Mouse (Mus musculus) embryonic facial prominence, embryonic 11.5 days (tissue): ENCODE data around the gene Pim1. TPM values are rescaled to one million over a fixed set of nuclear protein-coding genes. Genes with fewer than 3 reads are reported as not detected.

ENCODE experiments used
- ATAC-seq: fragments of 200-750 bp; cut with Nextera tagmentation; replicated peaks from 2 replicates; pipeline ENCODE4 v1.8.0; 2017; ENCODE audit warnings: low read depth; ENCODE audit not compliant: insufficient number of reproducible peaks, low FRiP score, low TSS enrichment
- DNase-seq: peaks from one replicate; pipeline ENCODE4 v3.0.0-alpha.2; 2015; ENCODE audit warnings: low spot score
- H3K27ac ChIP-seq: fragments of 300-500 bp; sonication (generic); replicated peaks from 2 replicates; pipeline ENCODE4 v1.5.1; 2014; ENCODE audit warnings: mild to moderate bottlenecking, low read depth, low read length, control low read depth
- H3K27me3 ChIP-seq: fragments of 300-500 bp; sonication (generic); 2 replicates; pipeline ENCODE4 v1.6.1; 2014; ENCODE audit warnings: mild to moderate bottlenecking, low read length, moderate library complexity, mixed read lengths; ENCODE audit not compliant: control insufficient read depth, insufficient read depth
- H3K36me3 ChIP-seq: fragments of 300-500 bp; sonication (generic); replicated peaks from 2 replicates; pipeline ENCODE4 v1.6.1; 2014; ENCODE audit warnings: low read depth, mild to moderate bottlenecking, low read length, moderate library complexity, mixed read lengths; ENCODE audit not compliant: control insufficient read depth, insufficient read depth
- H3K4me1 ChIP-seq: fragments of 300-500 bp; sonication (generic); 2 replicates; pipeline ENCODE4 v1.6.1; 2014; ENCODE audit warnings: low read length, mixed read lengths; ENCODE audit not compliant: control insufficient read depth, insufficient read depth
- H3K4me2 ChIP-seq: fragments of 300-500 bp; sonication (generic); 2 replicates; pipeline ENCODE4 v1.6.1; 2014; ENCODE audit warnings: low read depth, mild to moderate bottlenecking, control low read depth, low read length, moderate library complexity
- H3K4me3 ChIP-seq: fragments of 300-500 bp; sonication (generic); 2 replicates; pipeline ENCODE4 v1.5.1; 2014; ENCODE audit warnings: low read depth, low read length, control low read depth
- H3K9ac ChIP-seq: fragments of 300-500 bp; sonication (generic); replicated peaks from 2 replicates; pipeline ENCODE4 v1.6.1; 2014; ENCODE audit warnings: mild to moderate bottlenecking, control low read depth, low read length
- H3K9me3 ChIP-seq: fragments of 300-500 bp; sonication (generic); replicated peaks from 2 replicates; pipeline ENCODE4 v1.6.1; 2016; ENCODE audit warnings: mild to moderate bottlenecking, low read length, inconsistent platforms, mixed read lengths; ENCODE audit not compliant: control insufficient read depth
- WGBS: fragments of 180-500 bp; shearing (Covaris S2); extraction: QIAGEN DNeasy Blood & Tissue Kit; methylation state at CpG from one replicate; pipeline ENCODE4 v1.1.7; 2014; 5-methylcytosine and 5-hydroxymethylcytosine counted together
- polyA plus RNA-seq: library from polyadenylated mRNA; unstranded; fragments of >200 nt; fragmentation: Nextera tagmentation; extraction: Ambion mirVana; gene quantifications from 2 replicates; pipeline ENCODE4 v1.2.1, GENCODE M21; 2014

Gene Pim1
- polyA plus RNA-seq, 1 experiment from 2014 or later: 19.2 TPM

DNA sequence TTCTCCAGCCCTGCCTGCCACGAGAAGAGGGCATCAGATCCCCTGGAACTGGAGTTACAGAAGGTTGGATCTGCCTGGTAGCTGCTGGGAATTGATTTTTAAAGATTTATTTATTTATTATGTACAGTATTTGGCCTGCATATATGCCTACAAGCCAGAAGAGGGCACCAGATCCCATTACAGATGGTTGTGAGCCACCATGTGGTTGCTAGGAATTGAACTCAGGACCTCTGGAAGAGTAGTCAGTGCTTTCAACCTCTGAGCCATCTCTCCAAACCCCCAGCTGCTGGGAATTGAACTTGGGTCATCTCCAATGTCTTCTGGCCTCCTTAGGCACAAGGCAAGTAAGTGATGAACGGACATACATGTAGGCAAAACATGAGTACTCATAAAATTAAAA lies 53.5 kb downstream of the Pim1 start:
- DNase-seq (no peak), ATAC-seq (no peak)
- no peaks in the 10 kb centered on the region for H3K27me3 ChIP-seq
- H3K4me2 ChIP-seq: no peak overlapping the region
- no peak overlapping the region for H3K4me3 ChIP-seq
- WGBS: 79% methylated on average over 2 of the region's 2 CpGs
- no peaks in the 10 kb centered on the region for H3K36me3 ChIP-seq
- H3K4me1 ChIP-seq: no peaks in the 10 kb centered on the region
- no peak overlapping the region for H3K9ac ChIP-seq
- no peak overlapping the region for H3K27ac ChIP-seq
- no peaks in the 10 kb centered on the region for H3K9me3 ChIP-seq

GRCm38 (mm10) chr17:29545241-29545640 lies 54.7 kb downstream of the Pim1 start:
- Histone ChIP-seq H3K9me3 (no peaks in the 10 kb centered on the region), H3K9ac (no peak overlapping the region), H3K4me2 (no peak overlapping the region), H3K4me3 (no peak overlapping the region), H3K27me3 (no peaks in the 10 kb centered on the region), H3K4me1 (no peaks in the 10 kb centered on the region; the same call in 1 of the 2 replicates), H3K36me3 (no peaks in the 10 kb centered on the region), H3K27ac (no peak overlapping the region)
- WGBS: 96% methylated on average over 5 of the region's 5 CpGs
- no peak for ATAC-seq
- no peak for DNase-seq

Other genes with a start within 250 kb of the Pim1 start
- 177 and 196 TPM in 2 replicates for gene Ppil1, start 226.6 kb upstream of the Pim1 start, polyA plus RNA-seq
- 55.1 and 55.4 TPM in 2 replicates for gene BC004004, start 222.0 kb upstream of the Pim1 start, polyA plus RNA-seq
- 0.32 and 0.56 TPM in 2 replicates for gene Pi16, start 173.1 kb upstream of the Pim1 start, polyA plus RNA-seq
- 370 and 382 TPM in 2 replicates for gene Mtch1, start 142.8 kb upstream of the Pim1 start, polyA plus RNA-seq
- gene Fgd2, start 129.8 kb upstream of the Pim1 start, polyA plus RNA-seq: 7.0 and 8.6 TPM in 2 replicates
- not detected in 2 replicates for gene Gm17657, start 58.9 kb downstream of the Pim1 start, polyA plus RNA-seq
- 16.7 and 17.5 TPM in 2 replicates for gene Tbc1d22b, start 59.0 kb downstream of the Pim1 start, polyA plus RNA-seq
- gene Tmem217, start 61.6 kb downstream of the Pim1 start, polyA plus RNA-seq: 0.36 TPM in 2 replicates
- 118 and 129 TPM in 2 replicates for gene Rnf8, start 124.0 kb downstream of the Pim1 start, polyA plus RNA-seq
- 1.8 and 2.1 TPM in 2 replicates for gene Gm28043, start 124.1 kb downstream of the Pim1 start, polyA plus RNA-seq
- 120 and 132 TPM in 2 replicates for gene Cmtr1, start 169.8 kb downstream of the Pim1 start, polyA plus RNA-seq
- gene Ccdc167, start 226.3 kb downstream of the Pim1 start, polyA plus RNA-seq: 13.8 and 15.2 TPM in 2 replicates